Mouse (Mus musculus) forebrain, embryonic 13.5 days (tissue): ENCODE data around the gene Ralbp1. TPM values are rescaled to one million over a fixed set of nuclear protein-coding genes. Genes with fewer than 3 reads are reported as not detected.

Source experiments
- ATAC-seq: fragments of 200-750 bp; cut with Nextera tagmentation; 2 replicates; pipeline ENCODE4 v1.8.0; 2017
- H3K27ac ChIP-seq: fragments of 300-500 bp; sonication (generic); 2 replicates; pipeline ENCODE4 v1.5.1; 2015; ENCODE audit warnings: inconsistent platforms, mild to moderate bottlenecking, moderate library complexity
- H3K27me3 ChIP-seq: fragments of 300-500 bp; sonication (generic); 2 replicates; pipeline ENCODE4 v1.6.1; 2015; ENCODE audit warnings: mild to moderate bottlenecking, inconsistent platforms
- H3K36me3 ChIP-seq: fragments of 300-500 bp; sonication (generic); 2 replicates; pipeline ENCODE4 v1.6.1; 2015; ENCODE audit warnings: mild to moderate bottlenecking, inconsistent platforms; ENCODE audit not compliant: poor library complexity, severe bottlenecking
- H3K4me1 ChIP-seq: fragments of 300-500 bp; sonication (generic); 2 replicates; pipeline ENCODE4 v1.6.1; 2015; ENCODE audit warnings: inconsistent platforms
- H3K4me2 ChIP-seq: fragments of 300-500 bp; sonication (generic); 2 replicates; pipeline ENCODE4 v1.6.1; 2015; ENCODE audit warnings: inconsistent platforms, mild to moderate bottlenecking, moderate library complexity
- H3K4me3 ChIP-seq: fragments of 300-500 bp; sonication (generic); 2 replicates; pipeline ENCODE4 v1.5.1; 2015; ENCODE audit warnings: mild to moderate bottlenecking, inconsistent platforms
- H3K9ac ChIP-seq: fragments of 300-500 bp; sonication (generic); 2 replicates; pipeline ENCODE4 v1.6.1; 2015; ENCODE audit warnings: mild to moderate bottlenecking, inconsistent platforms
- H3K9me3 ChIP-seq: fragments of 300-500 bp; sonication (generic); replicated peaks from 2 replicates; pipeline ENCODE4 v1.6.1; 2016; ENCODE audit warnings: inconsistent platforms
- WGBS: fragments of 180-500 bp; shearing (Covaris S2); methylation state at CpG from one replicate; pipeline ENCODE4 v1.1.7; 2015; 5-methylcytosine and 5-hydroxymethylcytosine counted together
- polyA plus RNA-seq: library from polyadenylated mRNA; unstranded; fragments of >200 nt; fragmentation: Nextera tagmentation; extraction: Ambion mirVana; gene quantifications from 2 replicates; pipeline ENCODE4 v1.2.1, GENCODE M21; 2015

Gene Ralbp1
- polyA plus RNA-seq, 1 experiment from 2014 or later: 58.4 TPM

DNA sequence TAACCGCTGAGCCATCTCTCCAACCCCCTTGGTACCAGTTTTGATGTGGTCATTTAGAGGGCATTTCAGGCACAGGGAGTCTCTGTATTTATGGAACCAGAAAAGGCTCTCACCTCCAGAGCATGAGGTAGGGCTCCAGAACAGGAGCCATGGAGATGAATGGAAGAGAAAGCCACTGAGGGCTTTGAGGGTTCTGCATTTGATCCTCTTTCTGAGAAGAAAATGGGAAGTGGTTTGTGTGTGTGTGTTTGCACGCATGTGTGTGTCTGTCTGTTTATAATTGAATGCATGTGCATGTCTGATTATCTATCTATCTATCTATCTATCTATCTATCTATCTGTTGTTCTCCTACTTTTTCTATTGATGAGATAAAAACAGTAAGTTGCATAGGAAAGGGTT is 26.6 kb upstream of the Ralbp1 start:
- no peak overlapping the region for H3K4me2 ChIP-seq
- H3K4me3 ChIP-seq: no peak overlapping the region
- no peak overlapping the region for H3K27ac ChIP-seq
- 97% methylated on average over 2 of the region's 2 CpGs for WGBS
- no peak overlapping the region for H3K9ac ChIP-seq
- no peaks in the 10 kb centered on the region for H3K27me3 ChIP-seq
- no peak for ATAC-seq
- peaks cover 24% of the 10 kb centered on the region for H3K4me1 ChIP-seq
- H3K9me3 ChIP-seq: no peaks in the 10 kb centered on the region
- no peaks in the 10 kb centered on the region for H3K36me3 ChIP-seq

GRCm38 (mm10) chr17:65911285-65912069 is 25.9 kb upstream of the Ralbp1 start:
- Histone ChIP-seq H3K4me1 (peaks cover 23% of the 10 kb centered on the region), H3K4me3 (no peak overlapping the region), H3K27me3 (no peaks in the 10 kb centered on the region), H3K9ac (no peak overlapping the region), H3K36me3 (no peaks in the 10 kb centered on the region), H3K4me2 (no peak overlapping the region), H3K27ac (no peak overlapping the region), H3K9me3 (no peaks in the 10 kb centered on the region)
- 87% methylated on average over 15 of the region's 15 CpGs for WGBS
- ATAC-seq: no peak

- ATAC-seq: no peak
- Histone ChIP-seq H3K9ac (no peak overlapping the region), H3K4me2 (no peak overlapping the region), H3K4me1 (no peaks in the 10 kb centered on the region), H3K27me3 (no peaks in the 10 kb centered on the region), H3K27ac (no peak overlapping the region), H3K36me3 (peaks cover 7% of the 10 kb centered on the region), H3K9me3 (no peaks in the 10 kb centered on the region), H3K4me3 (no peak overlapping the region)
Observed at GRCm38 (mm10) chr17:65908270-65908669, 22.7 kb upstream of the Ralbp1 start.

DNA sequence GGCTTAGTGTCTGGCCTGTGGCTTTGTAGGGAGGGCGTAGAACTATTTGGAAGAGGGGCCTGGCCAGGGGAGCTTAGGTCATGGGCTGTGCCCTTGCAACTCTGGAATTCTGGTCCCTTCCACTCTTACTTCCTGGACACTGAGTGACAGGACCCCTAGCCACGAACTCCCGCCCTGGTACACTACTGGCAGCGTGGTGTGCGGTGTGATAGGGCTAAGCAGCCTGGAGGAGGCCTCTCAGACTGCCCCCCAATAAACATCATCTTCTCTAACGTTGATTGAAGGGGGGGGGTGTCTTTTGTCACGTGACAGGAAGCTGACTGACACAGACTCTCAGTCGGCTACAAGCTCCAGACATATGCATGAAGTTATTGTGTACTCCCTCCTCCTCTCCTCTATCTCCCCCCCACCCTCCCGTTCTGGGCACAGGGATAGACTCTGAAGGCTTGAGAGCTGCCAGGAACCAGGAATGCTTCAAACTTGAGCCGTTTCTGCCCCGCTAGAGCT is 21.4 kb upstream of the Ralbp1 start:
- H3K9ac ChIP-seq: no peak overlapping the region

GRCm38 (mm10) chr17:65906313-65906894 is 20.8 kb upstream of the Ralbp1 start:
- H3K27ac ChIP-seq: no peak overlapping the region
- peaks cover 7% of the 10 kb centered on the region for H3K36me3 ChIP-seq
- no peak for ATAC-seq
- no peak overlapping the region for H3K9ac ChIP-seq
- WGBS: 50% methylated on average over 12 of the region's 12 CpGs
- H3K27me3 ChIP-seq: no peaks in the 10 kb centered on the region
- H3K4me3 ChIP-seq: no peak overlapping the region
- H3K9me3 ChIP-seq: no peaks in the 10 kb centered on the region
- no peaks in the 10 kb centered on the region for H3K4me1 ChIP-seq
- no peak overlapping the region for H3K4me2 ChIP-seq

More for the DNA sequence above, 21.4 kb upstream of the Ralbp1 start:
- peaks cover 7% of the 10 kb centered on the region for H3K36me3 ChIP-seq
- no peaks in the 10 kb centered on the region for H3K27me3 ChIP-seq
- no peak overlapping the region for H3K4me2 ChIP-seq
- H3K27ac ChIP-seq: no peak overlapping the region
- 74% methylated on average over 11 of the region's 11 CpGs for WGBS
- ATAC-seq: no peak
- H3K4me3 ChIP-seq: no peak overlapping the region
- H3K4me1 ChIP-seq: no peaks in the 10 kb centered on the region
- no peaks in the 10 kb centered on the region for H3K9me3 ChIP-seq

GRCm38 (mm10) chr17:65905241-65905640 is 19.6 kb upstream of the Ralbp1 start:
- peaks cover 7% of the 10 kb centered on the region for H3K36me3 ChIP-seq
- H3K4me2 ChIP-seq: no peak overlapping the region
- no peaks in the 10 kb centered on the region for H3K4me1 ChIP-seq
- ATAC-seq: no peak
- H3K27ac ChIP-seq: no peak overlapping the region
- H3K4me3 ChIP-seq: no peak overlapping the region
- H3K27me3 ChIP-seq: no peaks in the 10 kb centered on the region
- H3K9ac ChIP-seq: no peak overlapping the region
- WGBS: 84% methylated on average over 14 of the region's 14 CpGs
- H3K9me3 ChIP-seq: no peaks in the 10 kb centered on the region

- Histone ChIP-seq H3K4me3 (no peak overlapping the region), H3K36me3 (peaks cover 7% of the 10 kb centered on the region), H3K27me3 (no peaks in the 10 kb centered on the region), H3K4me1 (no peaks in the 10 kb centered on the region), H3K9me3 (no peaks in the 10 kb centered on the region), H3K27ac (no peak overlapping the region), H3K4me2 (no peak overlapping the region), H3K9ac (no peak overlapping the region)
- 92% methylated on average over 8 of the region's 8 CpGs for WGBS
- no peak for ATAC-seq
Observed at GRCm38 (mm10) chr17:65903826-65904225, 18.2 kb upstream of the Ralbp1 start.

- Histone ChIP-seq H3K4me1 (no peaks in the 10 kb centered on the region), H3K27me3 (no peaks in the 10 kb centered on the region), H3K4me3 (no peak overlapping the region), H3K36me3 (peaks cover 7% of the 10 kb centered on the region), H3K27ac (no peak overlapping the region), H3K9me3 (no peaks in the 10 kb centered on the region), H3K4me2 (no peak overlapping the region), H3K9ac (no peak overlapping the region)
- WGBS: 100% methylated on average over 1 of the region's 1 CpGs
- no peak for ATAC-seq
Observed at GRCm38 (mm10) chr17:65903011-65903410, 17.4 kb upstream of the Ralbp1 start.

DNA sequence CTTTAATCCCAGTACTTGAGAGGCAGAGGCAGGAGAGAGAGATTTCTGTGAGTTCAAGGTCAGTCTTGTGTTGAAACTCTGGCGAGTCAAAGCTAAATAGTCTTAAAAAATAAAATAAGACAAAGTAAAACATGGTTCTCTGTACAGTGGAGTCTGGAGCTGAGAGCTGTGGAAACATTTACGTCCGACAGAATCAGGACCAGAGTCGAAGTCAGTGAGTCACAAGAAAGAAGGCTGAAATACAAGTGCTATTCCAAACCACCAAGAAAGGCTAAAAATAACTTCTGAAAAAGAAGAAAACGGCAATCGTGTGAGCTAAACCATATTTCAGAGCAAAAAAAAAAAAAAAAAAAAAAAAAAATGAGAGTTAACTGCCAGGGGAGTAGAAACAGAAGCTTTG is 16.7 kb upstream of the Ralbp1 start:
- Histone ChIP-seq H3K4me2 (no peak overlapping the region), H3K9me3 (no peaks in the 10 kb centered on the region), H3K27me3 (no peaks in the 10 kb centered on the region), H3K4me3 (no peak overlapping the region), H3K4me1 (no peaks in the 10 kb centered on the region), H3K36me3 (peaks cover 7% of the 10 kb centered on the region), H3K27ac (no peak overlapping the region), H3K9ac (no peak overlapping the region)
- WGBS: 94% methylated on average over 6 of the region's 6 CpGs
- no peak for ATAC-seq

DNA sequence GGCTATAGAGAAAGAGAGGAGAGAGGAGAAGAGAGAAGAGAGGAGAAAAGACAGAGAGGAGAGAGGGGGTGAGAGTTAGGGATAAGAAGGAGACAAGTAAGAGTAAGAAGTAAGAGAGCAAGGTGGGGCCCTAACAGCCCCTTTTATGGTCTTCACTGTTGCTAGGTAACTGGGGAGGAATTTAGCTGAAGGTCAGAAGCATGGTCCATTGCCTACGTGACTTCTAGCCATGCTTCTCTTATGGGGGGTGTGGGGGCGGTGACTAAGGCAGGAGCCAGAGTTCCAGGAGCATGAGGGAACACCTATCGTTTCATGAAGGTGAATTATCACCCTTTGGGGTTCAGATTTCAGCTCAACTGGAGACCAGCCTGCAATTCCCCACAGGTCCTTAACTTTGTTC is 10.4 kb upstream of the Ralbp1 start:
- ATAC-seq: no peak

DNA sequence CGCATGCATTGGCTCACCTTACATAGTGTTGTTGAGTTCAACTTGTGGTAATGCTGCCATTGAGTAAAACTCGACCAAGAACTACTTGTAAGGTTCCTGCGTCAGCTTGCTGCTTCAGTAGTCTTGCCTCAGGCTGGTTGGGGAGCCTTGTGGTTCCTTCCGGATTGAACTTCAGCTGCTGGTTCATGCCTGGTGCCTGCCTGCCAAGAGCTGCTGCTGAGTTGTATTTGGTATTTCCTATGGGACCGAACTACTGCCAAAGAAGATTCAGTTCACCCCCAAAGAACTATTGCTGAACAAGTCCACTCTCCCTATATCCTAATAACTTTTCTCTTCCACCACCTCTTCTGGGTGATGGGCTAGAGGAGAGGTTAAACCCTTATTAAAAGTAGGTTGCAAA is 3.9 kb upstream of the Ralbp1 start:
- no peak overlapping the region for H3K9ac ChIP-seq
- no peak overlapping the region for H3K4me3 ChIP-seq
- 85% methylated on average over 5 of the region's 5 CpGs for WGBS
- H3K4me1 ChIP-seq: peaks cover 10% of the 10 kb centered on the region
- no peaks in the 10 kb centered on the region for H3K9me3 ChIP-seq
- no peaks in the 10 kb centered on the region for H3K36me3 ChIP-seq
- H3K27ac ChIP-seq: no peak overlapping the region
- no peaks in the 10 kb centered on the region for H3K27me3 ChIP-seq
- no peak for ATAC-seq
- H3K4me2 ChIP-seq: no peak overlapping the region

More for the DNA sequence above, 10.4 kb upstream of the Ralbp1 start:
- H3K36me3 ChIP-seq: no peaks in the 10 kb centered on the region
- no peaks in the 10 kb centered on the region for H3K4me1 ChIP-seq
- H3K27me3 ChIP-seq: no peaks in the 10 kb centered on the region
- WGBS: 71% methylated on average over 3 of the region's 3 CpGs
- H3K9me3 ChIP-seq: no peaks in the 10 kb centered on the region
- H3K27ac ChIP-seq: no peak overlapping the region
- H3K4me2 ChIP-seq: no peak overlapping the region
- no peak overlapping the region for H3K9ac ChIP-seq
- no peak overlapping the region for H3K4me3 ChIP-seq

GRCm38 (mm10) chr17:65886571-65886970 is 973 bp upstream of the Ralbp1 start:
- ATAC-seq: no peak
- H3K36me3 ChIP-seq: no peaks in the 10 kb centered on the region
- H3K27ac ChIP-seq: no peak overlapping the region
- no peaks in the 10 kb centered on the region for H3K27me3 ChIP-seq
- H3K9ac ChIP-seq: peak overlapping the region; percentile 82
- WGBS: 82% methylated on average over 9 of the region's 9 CpGs
- H3K9me3 ChIP-seq: no peaks in the 10 kb centered on the region
- H3K4me2 ChIP-seq: peak overlapping the region; percentile 94
- H3K4me1 ChIP-seq: peaks cover 34% of the 10 kb centered on the region
- H3K4me3 ChIP-seq: peak overlapping the region; percentile 85

DNA sequence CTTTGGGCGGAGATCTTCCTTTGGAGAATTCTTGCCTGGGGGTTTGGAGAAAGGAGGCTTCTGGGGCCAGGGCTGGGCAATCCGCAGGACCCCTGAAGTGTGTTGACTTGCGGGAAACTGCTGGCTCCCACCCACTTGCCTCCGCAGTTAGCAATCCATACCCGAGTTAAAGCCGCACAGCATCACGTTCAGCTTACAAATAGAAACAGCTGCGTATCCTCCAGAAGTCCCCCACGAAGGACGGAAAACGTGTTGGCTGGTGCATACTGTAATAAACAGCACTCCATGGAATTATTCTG is 251 bp downstream of the Ralbp1 start:
- Histone ChIP-seq H3K27me3 (no peaks in the 10 kb centered on the region), H3K9me3 (no peaks in the 10 kb centered on the region), H3K4me1 (peaks cover 34% of the 10 kb centered on the region), H3K4me2 (peak overlapping the region; percentile 94), H3K4me3 (peak overlapping the region; percentile 85), H3K9ac (peak overlapping the region; percentile 82), H3K36me3 (no peaks in the 10 kb centered on the region), H3K27ac (peak overlapping the region; percentile 96)
- 0% methylated on average over 11 of the region's 11 CpGs for WGBS
- ATAC-seq: no peak
